Mouse (Mus musculus) layer of hippocampus, postnatal 10 days (tissue): ENCODE measurements around the gene Dusp7. TPM values are rescaled to one million over a fixed set of nuclear protein-coding genes. Genes with fewer than 3 reads are reported as not detected.

Source experiments
- DNase-seq, 2 experiments: peaks; one replicate each; pipeline ENCODE4 v3.0.0; 2021; ENCODE audit warnings: low spot score in 2 of 2
- total RNA-seq, 2 experiments: library from RNA; stranded (reverse); gene quantifications; 2 replicates each; pipeline ENCODE4 v1.2.3; 2021

The Dusp7 gene
- total RNA-seq, 2 experiments from 2014 or later = 58.7 to 64.2 TPM

- peak; percentile 83 to 89 for DNase-seq
These were observed 49.6 kb downstream of the Dusp7 start for GRCm38 (mm10) chr9:106417841-106418625.

- no peak for DNase-seq
These were observed 52.2 kb downstream of the Dusp7 start for GRCm38 (mm10) chr9:106420608-106421007.

- no peak for DNase-seq
These were observed 52.8 kb downstream of the Dusp7 start for GRCm38 (mm10) chr9:106421033-106421864.

GRCm38 (mm10) chr9:106421865-106422160 lies 53.4 kb downstream of the Dusp7 start:
- DNase-seq = peak; percentile 90 to 91

Other genes with a start within 250 kb of the Dusp7 start
- 1 to 10 TPM; 4.5 to 6.0 TPM for gene Glyctk, start 210.5 kb upstream of the Dusp7 start, total RNA-seq
- gene Wdr82, start 197.7 kb upstream of the Dusp7 start, total RNA-seq = 100 to 1,000 TPM; 156 to 164 TPM
- 10 to 100 TPM; 12.8 to 18.8 TPM for gene Ppm1m, start 168.9 kb upstream of the Dusp7 start, total RNA-seq
- 10 to 100 TPM; 40.8 to 41.3 TPM for gene Twf2, start 165.5 kb upstream of the Dusp7 start, total RNA-seq
- 1 to 10 TPM; 1.2 to 1.4 TPM for gene Tlr9, start 146.0 kb upstream of the Dusp7 start, total RNA-seq
- gene Alas1, start 120.0 kb upstream of the Dusp7 start, total RNA-seq = 100 to 1,000 TPM; 139 TPM
- 10 to 100 TPM; 12.2 to 12.6 TPM for gene Poc1a, start 87.6 kb upstream of the Dusp7 start, total RNA-seq
- gene Rpl29, start 60.8 kb downstream of the Dusp7 start, total RNA-seq = 100 to 1,000 TPM; 421 to 423 TPM
- gene Acy1, start 69.7 kb downstream of the Dusp7 start, total RNA-seq = 10 to 100 TPM; 11.0 to 13.2 TPM
- 10 to 100 TPM in 1 of 2 experiments, 1 to 10 TPM in 1; 9.9 to 10.6 TPM for gene Abhd14b, start 78.8 kb downstream of the Dusp7 start, total RNA-seq
- gene Abhd14a, start 79.0 kb downstream of the Dusp7 start, total RNA-seq = 10 to 100 TPM; 51.1 to 53.2 TPM
- 100 to 1,000 TPM; 226 to 234 TPM for gene Pcbp4, start 84.7 kb downstream of the Dusp7 start, total RNA-seq
- gene Gpr62, start 97.3 kb downstream of the Dusp7 start, total RNA-seq = 1 to 10 TPM; 1.8 to 2.0 TPM
- 10 to 100 TPM; 38.5 to 45.2 TPM for gene Rrp9, start 107.3 kb downstream of the Dusp7 start, total RNA-seq
- gene Parp3, start 108.3 kb downstream of the Dusp7 start, total RNA-seq = 1 to 10 TPM; 2.4 to 2.8 TPM
- gene Iqcf1, start 131.3 kb downstream of the Dusp7 start, total RNA-seq = not detected
- 1 to 10 TPM in 1 of 2 experiments, not detected in 1; 1.5 TPM for gene Iqcf5, start 145.9 kb downstream of the Dusp7 start, total RNA-seq
- not detected for gene Iqcf3, start 193.0 kb downstream of the Dusp7 start, total RNA-seq
- gene Iqcf4, start 202.4 kb downstream of the Dusp7 start, total RNA-seq = not detected